Mouse (Mus musculus): ENCODE data around the gene Crb1.

DNA sequence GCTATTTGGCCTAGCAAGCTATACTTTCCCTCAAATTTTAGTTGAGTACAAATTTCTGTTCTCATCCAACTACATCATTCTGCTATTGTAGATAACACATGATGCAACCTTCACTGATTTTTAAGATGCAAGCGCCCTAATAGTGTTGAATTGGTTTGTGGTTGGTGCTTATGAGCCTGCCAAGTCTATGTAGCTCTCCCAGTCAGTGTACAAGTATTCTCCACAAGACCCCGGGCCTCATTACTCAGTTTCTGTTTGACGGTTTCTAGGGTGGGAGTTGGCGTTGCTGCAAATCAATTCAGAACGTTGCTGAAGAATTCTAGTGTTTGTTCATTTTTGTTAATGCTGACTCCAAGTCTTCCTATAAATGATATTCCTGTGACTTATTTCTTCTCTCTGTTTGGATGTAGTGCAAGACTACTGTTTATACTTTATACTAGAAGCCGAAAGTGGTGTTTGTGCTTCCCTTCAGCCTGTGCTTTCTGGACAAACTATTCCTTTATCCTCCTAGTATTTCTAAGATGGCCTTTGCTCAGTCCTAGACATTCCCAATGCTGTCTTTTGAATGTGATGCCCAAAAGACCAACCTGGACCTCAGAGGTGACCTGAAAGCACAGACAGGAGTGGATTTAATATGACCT lies 152.5 kb downstream of the Crb1 start:
- TF ChIP-seq POLR2A (IDR thresholded peaks at IDR 0.05; ENCODE audit: borderline replicate concordance, extremely low read depth, low read depth, low read length) (no peak), CTCF (IDR thresholded peaks at IDR 0.05; ENCODE audit: insufficient read depth, low read length) (no peak)
